In genomic region chr12:8931083-8931482, GRCm38 (mm10) we compare ENCODE assay signal across 13 mouse cellular contexts. TPM values are rescaled to one million over a fixed set of nuclear protein-coding genes. Genes with fewer than 3 reads are reported as not detected.
"Had no signal": no experiment of that assay in that cellular context is flagged by ENCODE, and none has a peak within 500 bp of the region (broad histone marks: within the 10 kb centered on the region; RNA-seq: fewer than 3 reads in every experiment).

No protein-coding gene starts in this region.

- H3K27me3 ChIP-seq: midbrain, embryonic 12.5 days had no signal

- ATAC-seq: intestine, embryonic 16.5 days; midbrain, embryonic 16.5 days had no signal

- H3K4me1 ChIP-seq: limb, embryonic 10.5 days had no signal

- H3K9me3 ChIP-seq: limb, embryonic 10.5 days; midbrain, embryonic 12.5 days had no signal

- H3K4me2 ChIP-seq: midbrain, embryonic 12.5 days had no signal

- DNase-seq: kidney, adult 2 months; kidney, postnatal 25 days; layer of hippocampus, adult 9-11 months; lung, adult 18-20 months; right cerebral cortex, adult 18-20 months; right cerebral cortex, postnatal 25 days; thymus, postnatal 4 days had no signal

- H3K27ac ChIP-seq: limb, embryonic 10.5 days; midbrain, embryonic 12.5 days; stomach, postnatal 0 days had no signal

- H3K4me3 ChIP-seq: limb, embryonic 10.5 days; midbrain, embryonic 12.5 days had no signal

- H3K9ac ChIP-seq: midbrain, embryonic 12.5 days had no signal

RNA-seq across cellular contexts. Expression of gene Matn3, which starts 16.6 kb away (rescaled TPM):
- total RNA-seq: layer of hippocampus, adult 18-20 months had no signal
- polyA plus RNA-seq: kidney, adult 2 months had no signal
